Mouse (Mus musculus) stomach, embryonic 14.5 days (tissue): ENCODE data around the gene Lama5. TPM values are rescaled to one million over a fixed set of nuclear protein-coding genes. Genes with fewer than 3 reads are reported as not detected.

Source experiments
- ATAC-seq: fragments of 200-750 bp; cut with Nextera tagmentation; 2 replicates; pipeline ENCODE4 v1.8.0; 2017; ENCODE audit warnings: low read depth, moderate TSS enrichment; ENCODE audit not compliant: insufficient number of reproducible peaks, insufficient read depth, low FRiP score
- H3K27ac ChIP-seq: fragments of 300-500 bp; sonication (generic); 2 replicates; pipeline ENCODE4 v1.5.1; 2014; ENCODE audit warnings: mild to moderate bottlenecking, low read length, moderate library complexity, mixed read lengths
- H3K27me3 ChIP-seq: fragments of 300-500 bp; sonication (generic); 2 replicates; pipeline ENCODE4 v1.6.1; 2014; ENCODE audit warnings: low read length, control low read depth, mixed read lengths; ENCODE audit not compliant: control insufficient read depth, insufficient read depth
- H3K36me3 ChIP-seq: fragments of 300-500 bp; sonication (generic); 2 replicates; pipeline ENCODE4 v1.6.1; 2014; ENCODE audit warnings: mild to moderate bottlenecking, control low read depth, low read length, moderate library complexity, mixed read lengths; ENCODE audit not compliant: control insufficient read depth, insufficient read depth
- H3K4me1 ChIP-seq: fragments of 300-500 bp; sonication (generic); 2 replicates; pipeline ENCODE4 v1.6.1; 2014; ENCODE audit warnings: low read length, control low read depth, mixed read lengths; ENCODE audit not compliant: control insufficient read depth, insufficient read depth
- H3K4me2 ChIP-seq: fragments of 300-500 bp; sonication (generic); replicated peaks from 2 replicates; pipeline ENCODE4 v1.6.1; 2014; ENCODE audit warnings: low read depth, low read length, control low read depth
- H3K4me3 ChIP-seq: fragments of 300-500 bp; sonication (generic); 2 replicates; pipeline ENCODE4 v1.5.1; 2014; ENCODE audit warnings: low read depth, low read length, control low read depth
- H3K9ac ChIP-seq: fragments of 300-500 bp; sonication (generic); replicated peaks from 2 replicates; pipeline ENCODE4 v1.6.1; 2014; ENCODE audit warnings: low read depth, mild to moderate bottlenecking, control low read depth, low read length, moderate library complexity, mixed read lengths
- H3K9me3 ChIP-seq: fragments of 300-500 bp; sonication (generic); 2 replicates; pipeline ENCODE4 v1.6.1; 2016; ENCODE audit warnings: low read depth, low read length, control low read depth; ENCODE audit not compliant: control insufficient read depth
- WGBS: fragments of 180-500 bp; shearing (Covaris S2); extraction: QIAGEN DNeasy Blood & Tissue Kit; methylation state at CpG from one replicate; pipeline ENCODE4 v1.1.7; 2014; 5-methylcytosine and 5-hydroxymethylcytosine counted together
- polyA plus RNA-seq: library from polyadenylated mRNA; unstranded; fragments of >200 nt; fragmentation: Nextera tagmentation; extraction: Ambion mirVana; gene quantifications from 2 replicates; pipeline ENCODE4 v1.2.1, GENCODE M21; 2014

Gene Lama5
- polyA plus RNA-seq, 1 experiment from 2014 or later, result 70.9 TPM

- 92% methylated on average over 12 of the region's 12 CpGs for WGBS
Observed at GRCm38 (mm10) chr2:180205083-180205955, 20.3 kb downstream of the Lama5 start.

DNA sequence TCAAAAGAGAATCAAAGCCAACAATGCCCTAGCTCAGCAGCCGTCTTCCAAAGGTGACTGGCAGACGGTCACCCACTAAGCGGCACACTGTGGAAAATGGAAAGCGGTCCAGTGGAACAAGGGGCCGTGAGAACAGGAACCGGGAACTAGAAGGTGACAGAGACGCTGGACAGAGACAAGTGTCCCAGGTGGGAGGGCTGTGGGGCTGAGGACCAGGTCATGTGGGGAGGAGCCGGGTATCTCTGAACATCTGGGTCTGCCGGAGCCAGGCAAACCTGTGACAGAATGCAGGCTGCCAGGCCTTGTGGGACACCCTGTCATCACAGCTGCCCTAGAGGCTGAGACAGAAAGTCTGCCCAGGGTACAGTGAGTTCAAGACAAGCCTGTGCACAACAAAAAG, 21.2 kb downstream of the Lama5 start:
- Histone ChIP-seq H3K36me3 (peaks cover 6% of the 10 kb centered on the region; the same call in 1 of the 2 replicates), H3K4me3 (no peak overlapping the region), H3K4me2 (no peak overlapping the region), H3K9ac (no peak overlapping the region), H3K27me3 (no peaks in the 10 kb centered on the region), H3K4me1 (no peaks in the 10 kb centered on the region), H3K27ac (no peak overlapping the region), H3K9me3 (no peaks in the 10 kb centered on the region)
- ATAC-seq, result no peak
- 85% methylated on average over 9 of the region's 9 CpGs for WGBS

More at GRCm38 (mm10) chr2:180205083-180205955, 20.3 kb downstream of the Lama5 start:
- ATAC-seq, result no peak
- Histone ChIP-seq H3K36me3 (peaks cover 6% of the 10 kb centered on the region; the same call in 1 of the 2 replicates), H3K9me3 (no peaks in the 10 kb centered on the region), H3K4me3 (no peak overlapping the region), H3K9ac (no peak overlapping the region), H3K27me3 (no peaks in the 10 kb centered on the region), H3K27ac (no peak overlapping the region), H3K4me2 (no peak overlapping the region), H3K4me1 (no peaks in the 10 kb centered on the region)

DNA sequence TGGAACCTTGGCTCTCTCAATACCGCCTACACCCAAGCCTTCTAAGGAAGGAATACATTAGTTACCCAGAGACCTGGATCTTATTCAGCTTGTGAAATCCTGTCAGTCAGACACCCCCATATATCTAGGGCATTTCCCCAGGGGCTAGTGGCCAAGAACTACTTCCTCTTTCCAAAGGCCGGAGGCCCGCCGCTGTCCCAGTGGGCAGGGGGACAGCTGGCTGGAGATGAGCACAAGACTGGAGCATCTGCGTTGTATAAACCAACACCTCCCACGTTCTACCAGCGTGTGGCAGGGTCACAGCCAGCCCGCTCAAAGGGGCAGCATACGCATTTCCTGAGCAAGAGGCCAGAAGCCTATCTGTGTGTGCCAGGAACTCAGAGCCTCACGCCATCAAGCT, 22.9 kb downstream of the Lama5 start:
- Histone ChIP-seq H3K4me3 (no peak overlapping the region), H3K9me3 (no peaks in the 10 kb centered on the region), H3K27me3 (no peaks in the 10 kb centered on the region), H3K9ac (no peak overlapping the region), H3K4me1 (no peaks in the 10 kb centered on the region), H3K4me2 (no peak overlapping the region), H3K36me3 (peaks cover 6% of the 10 kb centered on the region), H3K27ac (no peak overlapping the region)
- no peak for ATAC-seq
- 84% methylated on average over 10 of the region's 10 CpGs for WGBS

- H3K4me3 ChIP-seq, result no peak overlapping the region
- no peak overlapping the region for H3K4me2 ChIP-seq
- no peaks in the 10 kb centered on the region for H3K4me1 ChIP-seq
- H3K27me3 ChIP-seq, result no peaks in the 10 kb centered on the region
- ATAC-seq, result no peak
- H3K9me3 ChIP-seq, result no peaks in the 10 kb centered on the region
- no peak overlapping the region for H3K9ac ChIP-seq
- H3K27ac ChIP-seq, result no peak overlapping the region
- 91% methylated on average over 14 of the region's 14 CpGs for WGBS
- peaks cover 6% of the 10 kb centered on the region for H3K36me3 ChIP-seq
Observed at GRCm38 (mm10) chr2:180202263-180202662, 23.4 kb downstream of the Lama5 start.

GRCm38 (mm10) chr2:180201303-180201702, 24.4 kb downstream of the Lama5 start:
- no peak overlapping the region for H3K9ac ChIP-seq
- no peak overlapping the region for H3K4me2 ChIP-seq
- no peaks in the 10 kb centered on the region for H3K27me3 ChIP-seq
- H3K27ac ChIP-seq, result no peak overlapping the region
- no peaks in the 10 kb centered on the region for H3K9me3 ChIP-seq
- no peak for ATAC-seq
- peaks cover 6% of the 10 kb centered on the region for H3K36me3 ChIP-seq
- WGBS, result 68% methylated on average over 9 of the region's 9 CpGs
- no peaks in the 10 kb centered on the region for H3K4me1 ChIP-seq
- H3K4me3 ChIP-seq, result no peak overlapping the region

- Histone ChIP-seq H3K4me2 (no peak overlapping the region), H3K9me3 (no peaks in the 10 kb centered on the region), H3K36me3 (peaks cover 3% of the 10 kb centered on the region), H3K27ac (no peak overlapping the region), H3K27me3 (no peaks in the 10 kb centered on the region), H3K9ac (no peak overlapping the region), H3K4me1 (no peaks in the 10 kb centered on the region), H3K4me3 (no peak overlapping the region)
- WGBS, result 45% methylated on average over 11 of the region's 11 CpGs
- no peak for ATAC-seq
Observed at GRCm38 (mm10) chr2:180200681-180201080, 25.0 kb downstream of the Lama5 start.

DNA sequence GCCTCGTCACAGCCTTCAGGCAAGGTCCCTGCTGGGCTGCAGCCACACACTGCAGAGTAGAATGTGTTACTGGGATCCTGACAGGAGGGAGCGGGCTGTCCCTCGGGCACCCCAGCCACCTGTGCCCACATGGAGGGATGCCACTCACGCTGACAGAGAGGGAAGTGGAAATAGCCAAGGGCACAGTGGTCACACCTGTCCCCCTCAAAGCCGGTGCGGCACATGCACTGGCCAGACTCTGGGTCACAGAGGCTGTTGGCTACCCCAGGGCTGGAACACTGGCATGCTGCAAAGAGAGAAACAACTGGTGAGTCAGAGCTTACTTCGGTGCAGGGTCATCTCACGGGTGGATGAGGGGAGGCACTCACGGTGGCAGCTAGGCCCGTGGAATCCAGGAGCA, 26.9 kb downstream of the Lama5 start:
- H3K4me3 ChIP-seq, result no peak overlapping the region
- H3K36me3 ChIP-seq, result peaks cover 6% of the 10 kb centered on the region
- no peak for ATAC-seq
- no peaks in the 10 kb centered on the region for H3K27me3 ChIP-seq
- H3K4me1 ChIP-seq, result no peaks in the 10 kb centered on the region
- H3K27ac ChIP-seq, result no peak overlapping the region
- H3K9me3 ChIP-seq, result no peaks in the 10 kb centered on the region
- no peak overlapping the region for H3K4me2 ChIP-seq
- no peak overlapping the region for H3K9ac ChIP-seq
- WGBS, result 95% methylated on average over 10 of the region's 10 CpGs

DNA sequence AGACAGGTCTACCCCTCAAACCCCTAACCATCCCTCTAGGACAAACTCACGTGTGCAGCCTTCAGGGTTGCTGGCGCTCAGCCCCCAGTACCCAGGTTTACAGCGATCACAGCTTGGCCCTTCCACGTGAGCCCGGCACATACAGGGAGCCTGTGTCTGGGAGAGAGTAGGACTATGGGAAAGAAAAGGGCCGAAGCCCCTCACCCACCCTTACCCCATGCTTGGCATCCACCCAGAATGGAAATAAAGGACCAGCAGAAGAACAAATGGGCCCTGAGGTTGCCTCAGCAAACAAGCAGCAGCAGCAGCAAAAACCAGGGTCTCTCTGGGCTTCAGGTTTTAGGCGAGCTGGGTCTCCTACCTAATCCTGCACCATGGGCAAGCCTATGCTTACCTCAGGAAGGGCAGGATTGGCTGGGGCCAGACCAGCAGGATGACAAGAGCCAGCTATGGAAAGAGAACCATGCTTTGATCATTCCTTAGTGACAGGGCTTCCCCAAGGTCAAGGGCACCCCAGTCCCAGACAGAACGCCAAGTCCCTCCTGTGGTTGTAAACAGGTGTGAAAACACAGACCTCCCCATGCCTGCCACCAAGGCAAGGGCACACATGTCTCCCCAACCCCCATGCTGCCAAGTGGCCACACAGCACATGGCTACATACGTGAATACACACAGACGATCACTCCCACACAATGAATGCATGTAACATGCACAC, 28.2 kb downstream of the Lama5 start:
- no peak overlapping the region for H3K4me3 ChIP-seq
- H3K4me1 ChIP-seq, result no peaks in the 10 kb centered on the region
- H3K36me3 ChIP-seq, result peaks cover 12% of the 10 kb centered on the region
- H3K9me3 ChIP-seq, result no peaks in the 10 kb centered on the region
- no peaks in the 10 kb centered on the region for H3K27me3 ChIP-seq
- WGBS, result 89% methylated on average over 10 of the region's 10 CpGs
- H3K4me2 ChIP-seq, result no peak overlapping the region
- no peak for ATAC-seq
- no peak overlapping the region for H3K9ac ChIP-seq
- H3K27ac ChIP-seq, result no peak overlapping the region
